Mouse (Mus musculus): ENCODE measurements around the gene Scaper. TPM values are rescaled to one million over a fixed set of nuclear protein-coding genes. Genes with fewer than 3 reads are reported as not detected.

Scaper gene
- total RNA-seq, 2 experiments from 2014 or later, result 46.3 to 49.2 TPM

Other genes starting within 250 kb of the Scaper start
- not detected for gene 4930563M21Rik, start 72.4 kb upstream of the Scaper start, total RNA-seq (2021)
- gene Rcn2, start 103.7 kb upstream of the Scaper start, total RNA-seq (2021), result 100 to 1,000 TPM; 114 to 127 TPM
- gene Pstpip1, start 151.8 kb upstream of the Scaper start, total RNA-seq (2021), result 1 to 10 TPM; 2.1 to 3.2 TPM
- 100 to 1,000 TPM; 364 to 371 TPM for gene Tspan3, start 227.4 kb upstream of the Scaper start, total RNA-seq (2021)